Mouse (Mus musculus) forebrain, embryonic 14.5 days (tissue): ENCODE data around the gene Ssbp3. TPM values are rescaled to one million over a fixed set of nuclear protein-coding genes. Genes with fewer than 3 reads are reported as not detected.

Experiments
- ATAC-seq: fragments of 200-750 bp; cut with Nextera tagmentation; 2 replicates; pipeline ENCODE4 v1.8.0; 2017; ENCODE audit warnings: mild to moderate bottlenecking, moderate library complexity
- DNase-seq: peaks from one replicate; pipeline ENCODE4 v3.0.0-alpha.2; 2015; ENCODE audit warnings: low spot score
- H3K27ac ChIP-seq: fragments of 300-500 bp; sonication (generic); 2 replicates; pipeline ENCODE4 v1.5.1; 2014; ENCODE audit warnings: low read depth, mild to moderate bottlenecking, control low read depth, low read length, moderate library complexity
- H3K27me3 ChIP-seq: fragments of 300-500 bp; sonication (generic); replicated peaks from 2 replicates; pipeline ENCODE4 v1.6.1; 2014; ENCODE audit warnings: low read length, control low read depth, mixed read lengths; ENCODE audit not compliant: control insufficient read depth, insufficient read depth
- H3K36me3 ChIP-seq: fragments of 300-500 bp; sonication (generic); 2 replicates; pipeline ENCODE4 v1.6.1; 2014; ENCODE audit warnings: low read length, control low read depth; ENCODE audit not compliant: control insufficient read depth, insufficient read depth
- H3K4me1 ChIP-seq: fragments of 300-500 bp; sonication (generic); 2 replicates; pipeline ENCODE4 v1.6.1; 2014; ENCODE audit warnings: antibody characterized with exemption, low read length, control low read depth; ENCODE audit not compliant: control insufficient read depth, insufficient read depth
- H3K4me2 ChIP-seq: fragments of 300-500 bp; sonication (generic); 2 replicates; pipeline ENCODE4 v1.6.1; 2014; ENCODE audit warnings: mild to moderate bottlenecking, control low read depth, low read length
- H3K4me3 ChIP-seq: fragments of 300-500 bp; sonication (generic); 2 replicates; pipeline ENCODE4 v1.5.1; 2014; ENCODE audit warnings: low read depth, low read length, control low read depth
- H3K9ac ChIP-seq: fragments of 300-500 bp; sonication (generic); 2 replicates; pipeline ENCODE4 v1.6.1; 2014; ENCODE audit warnings: mild to moderate bottlenecking, low read length, control low read depth, moderate library complexity
- H3K9me3 ChIP-seq: fragments of 300-500 bp; sonication (generic); replicated peaks from 2 replicates; pipeline ENCODE4 v1.6.1; 2016; ENCODE audit warnings: low read length, control low read depth, mixed read lengths; ENCODE audit not compliant: control insufficient read depth
- WGBS: fragments of 180-500 bp; shearing (Covaris S2); extraction: QIAGEN DNeasy Blood & Tissue Kit; methylation state at CpG from one replicate; pipeline ENCODE4 v1.1.7; 2014; 5-methylcytosine and 5-hydroxymethylcytosine counted together
- polyA plus RNA-seq: library from polyadenylated mRNA; unstranded; fragments of >200 nt; fragmentation: Nextera tagmentation; extraction: Ambion mirVana; gene quantifications from 2 replicates; pipeline ENCODE4 v1.2.1, GENCODE M21; 2014

Ssbp3 gene
- polyA plus RNA-seq, 1 experiment from 2014 or later, result 118 TPM

- H3K27me3 ChIP-seq, result no peaks in the 10 kb centered on the region
- H3K9me3 ChIP-seq, result no peaks in the 10 kb centered on the region
- no peak overlapping the region for H3K4me3 ChIP-seq
- H3K36me3 ChIP-seq, result no peaks in the 10 kb centered on the region
- DNase-seq (no peak), ATAC-seq (no peak)
- 74% methylated on average over 3 of the region's 3 CpGs for WGBS
- H3K27ac ChIP-seq, result 0 out of 2 replicates have a peak overlapping the region, but pooled peaks have one; percentile 46
- H3K9ac ChIP-seq, result no peak overlapping the region
- H3K4me2 ChIP-seq, result no peak overlapping the region
- peaks cover 28% of the 10 kb centered on the region for H3K4me1 ChIP-seq
Measured at GRCm38 (mm10) chr4:107018521-107018920, 108.0 kb downstream of the Ssbp3 start.

- H3K9ac ChIP-seq, result no peak overlapping the region
- 16% methylated on average over 7 of the region's 7 CpGs for WGBS
- DNase-seq, result peak; percentile 70
- H3K27me3 ChIP-seq, result no peaks in the 10 kb centered on the region
- H3K9me3 ChIP-seq, result no peaks in the 10 kb centered on the region
- H3K4me3 ChIP-seq, result no peak overlapping the region
- H3K36me3 ChIP-seq, result no peaks in the 10 kb centered on the region
- ATAC-seq, result peak; percentile 58; the same call in 1 of the 2 replicates
- peaks cover 31% of the 10 kb centered on the region for H3K4me1 ChIP-seq
- H3K4me2 ChIP-seq, result no peak overlapping the region
- H3K27ac ChIP-seq, result 0 out of 2 replicates have a peak overlapping the region, but pooled peaks have one; percentile 46
Measured at GRCm38 (mm10) chr4:107019027-107019426, 108.5 kb downstream of the Ssbp3 start.

GRCm38 (mm10) chr4:107020287-107021000, 109.9 kb downstream of the Ssbp3 start:
- no peaks in the 10 kb centered on the region for H3K9me3 ChIP-seq
- no peak overlapping the region for H3K4me2 ChIP-seq
- no peaks in the 10 kb centered on the region for H3K36me3 ChIP-seq
- no peak overlapping the region for H3K27ac ChIP-seq
- ATAC-seq (no peak), DNase-seq (no peak)
- H3K4me1 ChIP-seq, result peaks cover 40% of the 10 kb centered on the region
- WGBS, result 82% methylated on average over 5 of the region's 5 CpGs
- H3K27me3 ChIP-seq, result no peaks in the 10 kb centered on the region
- no peak overlapping the region for H3K4me3 ChIP-seq
- no peak overlapping the region for H3K9ac ChIP-seq

DNA sequence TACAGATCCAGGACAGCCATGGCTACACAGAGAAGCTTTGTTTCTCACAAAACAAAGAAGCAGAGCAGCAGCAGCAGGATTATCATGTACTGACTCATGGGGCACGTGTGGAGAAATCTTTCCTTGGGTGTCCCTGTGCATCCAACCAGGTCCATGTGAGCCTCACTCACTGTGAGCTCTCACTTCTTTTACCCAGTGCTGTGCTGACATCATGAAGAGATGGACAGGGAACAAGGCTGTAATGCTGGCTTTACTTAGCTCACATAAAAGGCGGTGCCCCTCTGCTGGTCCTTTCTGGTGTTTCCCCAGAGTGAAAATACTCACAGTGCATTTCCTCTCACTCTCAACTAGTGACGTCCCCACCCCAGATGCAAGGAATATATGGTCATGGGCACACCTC, 111.0 kb downstream of the Ssbp3 start:
- no peak overlapping the region for H3K4me2 ChIP-seq
- H3K4me3 ChIP-seq, result no peak overlapping the region
- H3K4me1 ChIP-seq, result peaks cover 31% of the 10 kb centered on the region
- H3K27me3 ChIP-seq, result no peaks in the 10 kb centered on the region
- 57% methylated on average over 3 of the region's 3 CpGs for WGBS
- no peak overlapping the region for H3K9ac ChIP-seq
- no peak overlapping the region for H3K27ac ChIP-seq
- DNase-seq (no peak), ATAC-seq (no peak)
- no peaks in the 10 kb centered on the region for H3K9me3 ChIP-seq
- no peaks in the 10 kb centered on the region for H3K36me3 ChIP-seq

DNA sequence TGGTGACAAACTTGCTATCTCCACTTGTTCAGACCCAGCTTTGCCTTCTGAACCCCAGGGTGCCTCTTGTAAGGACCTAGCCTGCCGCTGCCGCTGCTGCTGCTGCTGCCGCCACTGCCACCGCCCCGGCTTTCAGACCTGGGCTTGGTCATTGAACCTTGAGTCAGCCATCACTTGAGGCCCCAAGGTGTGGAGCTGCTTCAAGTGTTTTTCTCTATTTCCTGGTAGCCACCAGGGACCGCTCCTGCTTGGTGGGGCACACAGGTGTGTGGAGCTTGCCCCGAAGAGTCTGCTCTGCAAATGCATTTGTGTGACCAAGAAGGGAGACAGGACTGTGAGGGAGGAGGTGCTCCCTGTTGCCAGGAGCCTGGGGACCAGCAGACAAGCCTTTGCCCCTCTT, 114.4 kb downstream of the Ssbp3 start:
- Histone ChIP-seq H3K36me3 (peaks cover 15% of the 10 kb centered on the region), H3K27ac (no peak overlapping the region), H3K4me2 (no peak overlapping the region), H3K4me3 (no peak overlapping the region), H3K4me1 (peaks cover 19% of the 10 kb centered on the region), H3K9ac (no peak overlapping the region), H3K27me3 (no peaks in the 10 kb centered on the region; the same call in 1 of the 2 replicates), H3K9me3 (no peaks in the 10 kb centered on the region)
- ATAC-seq (peak; percentile 51), DNase-seq (no peak)
- WGBS, result 70% methylated on average over 7 of the region's 7 CpGs

- Histone ChIP-seq H3K9ac (no peak overlapping the region), H3K4me1 (peaks cover 17% of the 10 kb centered on the region), H3K4me2 (no peak overlapping the region), H3K27ac (no peak overlapping the region), H3K36me3 (peaks cover 17% of the 10 kb centered on the region), H3K9me3 (no peaks in the 10 kb centered on the region), H3K27me3 (no peaks in the 10 kb centered on the region; the same call in 1 of the 2 replicates), H3K4me3 (no peak overlapping the region)
- peak; percentile 62 for ATAC-seq
- WGBS, result 15% methylated on average over 5 of the region's 5 CpGs
- DNase-seq, result peak; percentile 82
Measured at GRCm38 (mm10) chr4:107025369-107025768, 114.9 kb downstream of the Ssbp3 start.

DNA sequence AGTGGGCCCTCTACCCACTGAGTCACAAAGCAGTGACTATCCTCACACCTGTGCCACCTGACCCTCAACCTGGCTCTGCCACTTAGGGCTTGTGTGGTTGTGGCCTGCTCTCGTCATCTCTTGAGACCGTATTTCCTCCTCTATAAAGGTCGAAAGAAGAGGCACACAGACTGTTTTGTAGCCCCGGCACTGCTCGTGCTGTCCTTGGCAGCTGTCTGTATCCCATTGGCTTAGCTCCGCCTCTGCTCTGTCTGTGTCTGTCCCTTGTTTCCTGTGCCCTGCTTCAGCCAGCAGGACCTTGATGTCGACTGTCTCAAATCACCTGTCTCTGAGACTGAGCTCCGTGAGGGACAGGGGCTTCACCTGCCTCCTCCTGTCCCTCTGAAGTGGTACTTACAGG, 116.0 kb downstream of the Ssbp3 start:
- DNase-seq (no peak), ATAC-seq (no peak)
- Histone ChIP-seq H3K4me2 (no peak overlapping the region), H3K27ac (no peak overlapping the region), H3K4me1 (peaks cover 17% of the 10 kb centered on the region), H3K36me3 (peaks cover 28% of the 10 kb centered on the region), H3K9me3 (no peaks in the 10 kb centered on the region), H3K4me3 (no peak overlapping the region), H3K9ac (no peak overlapping the region), H3K27me3 (no peaks in the 10 kb centered on the region; the same call in 1 of the 2 replicates)
- WGBS, result 71% methylated on average over 8 of the region's 8 CpGs

- no peaks in the 10 kb centered on the region for H3K9me3 ChIP-seq
- H3K4me2 ChIP-seq, result no peak overlapping the region
- H3K27me3 ChIP-seq, result no peaks in the 10 kb centered on the region
- H3K9ac ChIP-seq, result no peak overlapping the region
- H3K4me3 ChIP-seq, result no peak overlapping the region
- DNase-seq, result no peak
- peaks cover 85% of the 10 kb centered on the region for H3K36me3 ChIP-seq
- WGBS, result 93% methylated on average over 4 of the region's 4 CpGs
- no peak overlapping the region for H3K27ac ChIP-seq
- ATAC-seq, result no peak
- H3K4me1 ChIP-seq, result no peaks in the 10 kb centered on the region
Measured at GRCm38 (mm10) chr4:107035689-107036088, 125.2 kb downstream of the Ssbp3 start.

- DNase-seq (no peak), ATAC-seq (no peak)
- H3K4me1 ChIP-seq, result no peaks in the 10 kb centered on the region
- no peak overlapping the region for H3K27ac ChIP-seq
- H3K9me3 ChIP-seq, result no peaks in the 10 kb centered on the region
- H3K4me3 ChIP-seq, result no peak overlapping the region
- no peak overlapping the region for H3K9ac ChIP-seq
- 93% methylated on average over 2 of the region's 2 CpGs for WGBS
- peaks cover 85% of the 10 kb centered on the region for H3K36me3 ChIP-seq
- H3K4me2 ChIP-seq, result no peak overlapping the region
- H3K27me3 ChIP-seq, result no peaks in the 10 kb centered on the region
Measured at GRCm38 (mm10) chr4:107036985-107037384, 126.5 kb downstream of the Ssbp3 start.
